8 mouse cellular contexts compared by ENCODE assay signal in genomic region chr1:65112807-65113196, GRCm38 (mm10). TPM values are rescaled to one million over a fixed set of nuclear protein-coding genes. Genes with fewer than 3 reads are reported as not detected.
DNase-seq lines count a peak whose midpoint lies in the region; ATAC-seq and TF ChIP-seq lines count a peak whose summit lies in the region.

No protein-coding gene starts in this region.

- no peaks in the 10 kb centered on the region for H3K4me1 ChIP-seq in lung, embryonic 14.5 days (ENCODE audit: insufficient read depth)
- peaks cover 3% of the 10 kb centered on the region; the same call in 1 of the 2 replicates for H3K4me1 ChIP-seq in heart, embryonic 16.5 days (ENCODE audit: control insufficient read depth, insufficient read depth, low read length)
- no peaks in the 10 kb centered on the region for H3K4me1 ChIP-seq in liver, embryonic 11.5 days (replicated peaks; ENCODE audit: control insufficient read depth, insufficient read depth, low read length)

- no peak for ATAC-seq in lung, embryonic 14.5 days (ENCODE audit: insufficient read depth)
- no peak for ATAC-seq in heart, embryonic 16.5 days (replicated peaks; ENCODE audit: extremely low read depth, insufficient read depth, low FRiP score)
- ATAC-seq in liver, embryonic 11.5 days (replicated peaks; ENCODE audit: low FRiP score): peak; percentile 17; the same call in 1 of the 2 replicates

- TF ChIP-seq CTCF in lung, embryonic 14.5 days (IDR thresholded peaks at IDR 0.05; ENCODE audit: low read depth): no peak

- no peaks in the 10 kb centered on the region for H3K79me2 ChIP-seq in myocyte (ENCODE audit: control insufficient read depth, insufficient read depth)

- TF ChIP-seq POLR2A in myocyte (IDR thresholded peaks at IDR 0.05; ENCODE audit: insufficient read length, low read depth): no peak

- no peaks in the 10 kb centered on the region for H3K27me3 ChIP-seq in lung, embryonic 14.5 days (ENCODE audit: insufficient read depth, low read length)
- H3K27me3 ChIP-seq in heart, embryonic 16.5 days (ENCODE audit: control insufficient read depth, insufficient read depth, low read length): no peaks in the 10 kb centered on the region
- H3K27me3 ChIP-seq in liver, embryonic 11.5 days (replicated peaks; ENCODE audit: control insufficient read depth, insufficient read depth, low read length): no peaks in the 10 kb centered on the region
- H3K27me3 ChIP-seq in myocyte (ENCODE audit: control insufficient read depth, insufficient read depth, insufficient read length): no peaks in the 10 kb centered on the region

- H3K27ac ChIP-seq in lung, embryonic 14.5 days (ENCODE audit: low read depth): no peak overlapping the region
- no peak overlapping the region for H3K27ac ChIP-seq in heart, embryonic 16.5 days (ENCODE audit: low read length)
- H3K27ac ChIP-seq in liver, embryonic 11.5 days (ENCODE audit: low read depth, low read length): no peak overlapping the region; the same call in 1 of the 2 replicates

- peak; percentile 4 for DNase-seq in lung, embryonic 14.5 days
- no peak for DNase-seq in lung, postnatal 14 days
- DNase-seq in liver, embryonic 11.5 days (ENCODE audit: low spot score): no peak
- no peak for DNase-seq in cerebellum, postnatal 25 days
- no peak for DNase-seq in layer of hippocampus, postnatal 25 days (ENCODE audit: extremely low spot score in 1 of 2, low spot score in 1 of 2)
- DNase-seq in cerebellum, adult 18-20 months: no peak

- H3ac ChIP-seq in myocyte (ENCODE audit: control insufficient read depth, insufficient read length): no peak overlapping the region

- no peak overlapping the region for H3K9ac ChIP-seq in lung, embryonic 14.5 days
- H3K9ac ChIP-seq in heart, embryonic 16.5 days (ENCODE audit: low read length): peak overlapping the region; percentile 23; the same call in 1 of the 2 replicates
- H3K9ac ChIP-seq in liver, embryonic 11.5 days (ENCODE audit: low read depth, low read length): 0 out of 2 replicates have a peak overlapping the region, but pooled peaks have one; percentile 9

- H3K36me3 ChIP-seq in lung, embryonic 14.5 days (ENCODE audit: insufficient read depth): no peaks in the 10 kb centered on the region
- no peaks in the 10 kb centered on the region for H3K36me3 ChIP-seq in heart, embryonic 16.5 days (ENCODE audit: control insufficient read depth, insufficient read depth)
- no peaks in the 10 kb centered on the region for H3K36me3 ChIP-seq in liver, embryonic 11.5 days (ENCODE audit: control insufficient read depth, insufficient read depth, low read length)
- H3K36me3 ChIP-seq in myocyte (ENCODE audit: control insufficient read depth, insufficient read depth): no peaks in the 10 kb centered on the region

- peak overlapping the region; percentile 50 for H3K4me2 ChIP-seq in lung, embryonic 14.5 days
- peak overlapping the region; percentile 53 for H3K4me2 ChIP-seq in heart, embryonic 16.5 days (ENCODE audit: low read depth, low read length)
- peak overlapping the region; percentile 50 for H3K4me2 ChIP-seq in liver, embryonic 11.5 days
- H3K4me2 ChIP-seq in myocyte (ENCODE audit: low read depth): peak overlapping the region; percentile 96

- WGBS in lung, embryonic 14.5 days: 55% methylated on average over 14 of the region's 14 CpGs
- 49% methylated on average over 14 of the region's 14 CpGs for WGBS in heart, embryonic 16.5 days
- 48% methylated on average over 14 of the region's 14 CpGs for WGBS in liver, embryonic 11.5 days

- no peaks in the 10 kb centered on the region for H3K9me3 ChIP-seq in lung, embryonic 14.5 days (ENCODE audit: low read depth, low read length)
- no peaks in the 10 kb centered on the region for H3K9me3 ChIP-seq in heart, embryonic 16.5 days (replicated peaks; ENCODE audit: control insufficient read depth, low read length)
- no peaks in the 10 kb centered on the region for H3K9me3 ChIP-seq in liver, embryonic 11.5 days (ENCODE audit: control insufficient read depth, low read length)

- no peak overlapping the region for H3K4me3 ChIP-seq in lung, embryonic 14.5 days (ENCODE audit: low read depth, low read length)
- H3K4me3 ChIP-seq in heart, embryonic 16.5 days (ENCODE audit: low read length): peak overlapping the region; percentile 13; the same call in 1 of the 2 replicates
- H3K4me3 ChIP-seq in liver, embryonic 11.5 days (ENCODE audit: low read depth, low read length): no peak overlapping the region
- H3K4me3 ChIP-seq in myocyte: peak overlapping the region; percentile 12

TF ChIP-seq in myocyte, 11 proteins besides CTCF, POLR2A, EP300 and RAD21:
- TF ChIP-seq TCF12 (IDR thresholded peaks at IDR 0.05; ENCODE audit: insufficient read depth, poor library complexity, severe bottlenecking): no peak
- no peak for TF ChIP-seq USF1 (IDR thresholded peaks at IDR 0.05; ENCODE audit: low read depth)
- peak in 1 of 3 experiments; percentile 44 for TF ChIP-seq MYOD1 (IDR thresholded peaks at IDR 0.05; ENCODE audit: control insufficient read depth in 1 of 3, insufficient read length in 2 of 3, low read depth in 2 of 3)
- TF ChIP-seq E2F4 (IDR thresholded peaks at IDR 0.05; ENCODE audit: insufficient read depth): no peak
- TF ChIP-seq MYOG (IDR thresholded peaks at IDR 0.05; ENCODE audit: control insufficient read depth in 1 of 3, insufficient read depth in 1 of 3, insufficient read length in 2 of 3, low read depth in 2 of 3): no peak

RNA-seq across cellular contexts. Expression of gene Gm28845, which starts 6.6 kb away (rescaled TPM):
- polyA plus RNA-seq in lung, embryonic 14.5 days (2014; fragmentation: Nextera tagmentation; extraction: Ambion mirVana): not detected in 2 replicates
- not detected in 2 replicates for polyA plus RNA-seq in heart, embryonic 16.5 days (2015; fragmentation: Nextera tagmentation; extraction: Ambion mirVana)
- polyA plus RNA-seq in liver, embryonic 11.5 days (2014; fragmentation: Nextera tagmentation; extraction: Ambion mirVana): not detected in 2 replicates
- not detected for polyA plus RNA-seq in myocyte (2012; fragmentation: generic; extraction: Trizol)
- total RNA-seq in layer of hippocampus, postnatal 25 days (2021): 1 to 10 TPM in 1 of 2 experiments, not detected in 1; 1.3 TPM

RNA-seq across cellular contexts. Expression of gene Cryga, which starts 9.6 kb away (rescaled TPM):
- not detected in 2 replicates for polyA plus RNA-seq in lung, embryonic 14.5 days (2014; fragmentation: Nextera tagmentation; extraction: Ambion mirVana)
- not detected in 2 replicates for polyA plus RNA-seq in heart, embryonic 16.5 days (2015; fragmentation: Nextera tagmentation; extraction: Ambion mirVana)
- polyA plus RNA-seq in liver, embryonic 11.5 days (2014; fragmentation: Nextera tagmentation; extraction: Ambion mirVana): not detected in 2 replicates
- not detected for polyA plus RNA-seq in myocyte (2012; fragmentation: generic; extraction: Trizol)
- total RNA-seq in layer of hippocampus, postnatal 25 days (2021): under 1 TPM in 1 of 2 experiments, not detected in 1; 0.47 TPM

RNA-seq across cellular contexts. Expression of gene D630023F18Rik, which starts 10.2 kb away (rescaled TPM):
- 0.14 TPM in 1 of 2 replicates, not detected in the other for polyA plus RNA-seq in lung, embryonic 14.5 days (2014; fragmentation: Nextera tagmentation; extraction: Ambion mirVana)
- 0.40 and 0.42 TPM in 2 replicates for polyA plus RNA-seq in heart, embryonic 16.5 days (2015; fragmentation: Nextera tagmentation; extraction: Ambion mirVana)
- 0.32 and 0.49 TPM in 2 replicates for polyA plus RNA-seq in liver, embryonic 11.5 days (2014; fragmentation: Nextera tagmentation; extraction: Ambion mirVana)
- not detected for polyA plus RNA-seq in myocyte (2012; fragmentation: generic; extraction: Trizol)
- total RNA-seq in layer of hippocampus, postnatal 25 days (2021): 1 to 10 TPM; 10.0 TPM

RNA-seq across cellular contexts. Expression of gene Crygb, which starts 30.7 kb away (rescaled TPM):
- polyA plus RNA-seq in lung, embryonic 14.5 days (2014; fragmentation: Nextera tagmentation; extraction: Ambion mirVana): not detected in 2 replicates
- polyA plus RNA-seq in heart, embryonic 16.5 days (2015; fragmentation: Nextera tagmentation; extraction: Ambion mirVana): 0.32 and 0.66 TPM in 2 replicates
- not detected in 2 replicates for polyA plus RNA-seq in liver, embryonic 11.5 days (2014; fragmentation: Nextera tagmentation; extraction: Ambion mirVana)
- not detected for polyA plus RNA-seq in myocyte (2012; fragmentation: generic; extraction: Trizol)
- not detected for total RNA-seq in layer of hippocampus, postnatal 25 days (2021)

RNA-seq across cellular contexts. Expression of gene Crygc, which starts 39.3 kb away (rescaled TPM):
- not detected in 2 replicates for polyA plus RNA-seq in lung, embryonic 14.5 days (2014; fragmentation: Nextera tagmentation; extraction: Ambion mirVana)
- polyA plus RNA-seq in heart, embryonic 16.5 days (2015; fragmentation: Nextera tagmentation; extraction: Ambion mirVana): not detected in 2 replicates
- not detected in 2 replicates for polyA plus RNA-seq in liver, embryonic 11.5 days (2014; fragmentation: Nextera tagmentation; extraction: Ambion mirVana)
- not detected for polyA plus RNA-seq in myocyte (2012; fragmentation: generic; extraction: Trizol)
- not detected for total RNA-seq in layer of hippocampus, postnatal 25 days (2021)

Comparison
In these comparisons a context has a peak if more than half of its experiments do, and no peak if none do; other contexts are left out.
1. H3K4me3 ChIP-seq: peak in heart, embryonic 16.5 days (single experiment) and myocyte (single experiment); none in lung, embryonic 14.5 days (single experiment) and liver, embryonic 11.5 days (single experiment).
2. Peak in every context shown above with its lines, with median percentiles within 50 percentile points of each other: H3K4me2 ChIP-seq.